ENCODE assay signal across 8 mouse cellular contexts in genomic region chr7:24506838-24507725, GRCm38 (mm10). TPM values are rescaled to one million over a fixed set of nuclear protein-coding genes. Genes with fewer than 3 reads are reported as not detected.
A peak's percentile ranks its signal among the peaks of the same experiment; 100 is the strongest.
DNase-seq lines count a peak whose midpoint lies in the region; ATAC-seq lines count a peak whose summit lies in the region.

TSS of gene Zfp428 (plus strand) at chr7:24507006.

- ATAC-seq in megakaryocyte progenitor cell, adult 5-6 weeks (replicated peaks; ENCODE audit: poor library complexity): peak; percentile 62

- intact Hi-C loops in left cerebral cortex, postnatal 10 days (cut with DNase I): no loop called here

- DNase-seq in adrenal gland, adult 18-20 months (ENCODE audit: low spot score in 2 of 2): peak; percentile 80 to 85
- DNase-seq in embryo, embryonic 10 days (ENCODE audit: low spot score): peak; percentile 91
- DNase-seq in gastrocnemius, postnatal 10 days: peak; percentile 93
- DNase-seq in hindlimb bud, embryonic 11.5 days (ENCODE audit: extremely low spot score, low read depth, low spot score): peak; percentile 67
- DNase-seq in left cerebral cortex, postnatal 10 days (ENCODE audit: extremely low spot score in 1 of 2, low spot score in 2 of 2): peak; percentile 84 to 93
- peak; percentile 84 for DNase-seq in right cerebral cortex, postnatal 14 days
- DNase-seq in urinary bladder, postnatal 25 days (ENCODE audit: low spot score): peak; percentile 83

RNA-seq across cellular contexts. Expression of gene Zfp428, which starts in this region (rescaled TPM):
- 1 to 10 TPM; 4.6 to 5.0 TPM for total RNA-seq in adrenal gland, adult 18-20 months (2021)
- total RNA-seq in gastrocnemius, postnatal 10 days (2021): 10 to 100 TPM; 11.4 to 11.6 TPM
- total RNA-seq in left cerebral cortex, postnatal 10 days (2021): 10 to 100 TPM; 61.9 to 67.5 TPM
- total RNA-seq in megakaryocyte progenitor cell, adult 5-6 weeks (2015): 2.0 and 2.2 TPM in 2 replicates
- total RNA-seq in megakaryocyte progenitor cell, adult 5-6 weeks (2017): 1.3 and 3.6 TPM in 2 replicates

Comparison
In these comparisons a context has a peak if more than half of its experiments do, and no peak if none do; other contexts are left out.
1. Peak in every context shown above with its lines: DNase-seq and ATAC-seq.
2. RNA of gene Zfp428 (total RNA-seq): 61.9 to 67.5 TPM in left cerebral cortex, postnatal 10 days; 11.4 to 11.6 TPM in gastrocnemius, postnatal 10 days, 4.6 to 5.0 TPM in adrenal gland, adult 18-20 months and 1.3 to 3.6 TPM in megakaryocyte progenitor cell, adult 5-6 weeks; every median in the first group is over 4 times any median in the second.